Mouse (Mus musculus) embryonic facial prominence, embryonic 13.5 days (tissue): ENCODE measurements around the gene Ptdss2. TPM values are rescaled to one million over a fixed set of nuclear protein-coding genes. Genes with fewer than 3 reads are reported as not detected.
A peak's percentile ranks its signal among the peaks of the same experiment; 100 is the strongest.

ENCODE experiments used
- ATAC-seq: fragments of 200-750 bp; cut with Nextera tagmentation; 2 replicates; pipeline ENCODE4 v1.8.0; 2017; ENCODE audit warnings: low read depth; ENCODE audit not compliant: insufficient number of reproducible peaks, insufficient read depth, low FRiP score, low TSS enrichment
- H3K27ac ChIP-seq: fragments of 300-500 bp; sonication (generic); 2 replicates; pipeline ENCODE4 v1.5.1; 2015; ENCODE audit warnings: moderate library complexity, mild to moderate bottlenecking, inconsistent platforms
- H3K27me3 ChIP-seq: fragments of 300-500 bp; sonication (generic); 2 replicates; pipeline ENCODE4 v1.6.1; 2015; ENCODE audit warnings: mild to moderate bottlenecking, inconsistent platforms
- H3K36me3 ChIP-seq: fragments of 300-500 bp; sonication (generic); 2 replicates; pipeline ENCODE4 v1.6.1; 2015; ENCODE audit warnings: mild to moderate bottlenecking, inconsistent platforms
- H3K4me1 ChIP-seq: fragments of 300-500 bp; sonication (generic); 2 replicates; pipeline ENCODE4 v1.6.1; 2015; ENCODE audit warnings: inconsistent platforms
- H3K4me2 ChIP-seq: fragments of 300-500 bp; sonication (generic); 2 replicates; pipeline ENCODE4 v1.6.1; 2015; ENCODE audit warnings: moderate library complexity, mild to moderate bottlenecking, inconsistent platforms
- H3K4me3 ChIP-seq: fragments of 300-500 bp; sonication (generic); 2 replicates; pipeline ENCODE4 v1.5.1; 2015; ENCODE audit warnings: mild to moderate bottlenecking, inconsistent platforms
- H3K9ac ChIP-seq: fragments of 300-500 bp; sonication (generic); 2 replicates; pipeline ENCODE4 v1.6.1; 2015; ENCODE audit warnings: mild to moderate bottlenecking, inconsistent platforms
- H3K9me3 ChIP-seq: fragments of 300-500 bp; sonication (generic); 2 replicates; pipeline ENCODE4 v1.6.1; 2016; ENCODE audit warnings: inconsistent platforms
- WGBS: fragments of 180-500 bp; shearing (Covaris S2); methylation state at CpG from one replicate; pipeline ENCODE4 v1.1.7; 2015; ENCODE audit warnings: mixed read lengths; 5-methylcytosine and 5-hydroxymethylcytosine counted together
- polyA plus RNA-seq: library from polyadenylated mRNA; unstranded; fragments of >200 nt; fragmentation: Nextera tagmentation; extraction: Ambion mirVana; gene quantifications from 2 replicates; pipeline ENCODE4 v1.2.1, GENCODE M21; 2015

Gene Ptdss2
- polyA plus RNA-seq, 1 experiment from 2014 or later = 76.0 TPM

GRCm38 (mm10) chr7:141122689-141123516, 721 bp downstream of the Ptdss2 start:
- Histone ChIP-seq H3K27ac (peak overlapping the region; percentile 89), H3K4me2 (peak overlapping the region; percentile 73), H3K4me3 (peak overlapping the region; percentile 63), H3K4me1 (peaks cover 5% of the 10 kb centered on the region), H3K9me3 (no peaks in the 10 kb centered on the region), H3K27me3 (no peaks in the 10 kb centered on the region; the same call in 1 of the 2 replicates), H3K36me3 (no peaks in the 10 kb centered on the region), H3K9ac (peak overlapping the region; percentile 82)
- ATAC-seq = peak; percentile 94
- 2% methylated on average over 29 of the region's 29 CpGs for WGBS

GRCm38 (mm10) chr7:141123517-141123856, 1.3 kb downstream of the Ptdss2 start:
- Histone ChIP-seq H3K4me3 (peak overlapping the region; percentile 63), H3K4me1 (peaks cover 5% of the 10 kb centered on the region), H3K27ac (peak overlapping the region; percentile 89), H3K4me2 (peak overlapping the region; percentile 73), H3K9ac (peak overlapping the region; percentile 82), H3K9me3 (no peaks in the 10 kb centered on the region), H3K36me3 (no peaks in the 10 kb centered on the region), H3K27me3 (no peaks in the 10 kb centered on the region)
- whole genome bisulfite sequencing = 2% methylated on average over 15 of the region's 15 CpGs
- 0 out of 2 replicates have a peak, but pooled peaks have one; percentile 11 for ATAC-seq

- under 1% methylated on average over 59 of the region's 59 CpGs for WGBS
- Histone ChIP-seq H3K36me3 (peaks cover 17% of the 10 kb centered on the region), H3K9me3 (no peaks in the 10 kb centered on the region), H3K4me2 (peak overlapping the region; percentile 89), H3K4me1 (peaks cover 19% of the 10 kb centered on the region), H3K9ac (peak overlapping the region; percentile 96), H3K4me3 (peak overlapping the region; percentile 94), H3K27ac (no peak overlapping the region; the same call in 1 of the 2 replicates), H3K27me3 (no peaks in the 10 kb centered on the region)
- peak; percentile 96 for ATAC-seq
Measured at GRCm38 (mm10) chr7:141131024-141131820, 9.0 kb downstream of the Ptdss2 start.

GRCm38 (mm10) chr7:141131904-141132755, 9.9 kb downstream of the Ptdss2 start:
- ATAC-seq = no peak
- Histone ChIP-seq H3K36me3 (peaks cover 26% of the 10 kb centered on the region), H3K4me3 (peak overlapping the region; percentile 94), H3K27me3 (no peaks in the 10 kb centered on the region), H3K27ac (0 out of 2 replicates have a peak overlapping the region, but pooled peaks have one; percentile 5), H3K4me1 (peaks cover 19% of the 10 kb centered on the region), H3K9me3 (no peaks in the 10 kb centered on the region), H3K4me2 (peak overlapping the region; percentile 89), H3K9ac (peak overlapping the region; percentile 96)
- 53% methylated on average over 12 of the region's 12 CpGs for WGBS

- H3K4me1 ChIP-seq = no peaks in the 10 kb centered on the region
- H3K27ac ChIP-seq = no peak overlapping the region
- no peak overlapping the region for H3K4me3 ChIP-seq
- peaks cover 81% of the 10 kb centered on the region for H3K36me3 ChIP-seq
- H3K9ac ChIP-seq = no peak overlapping the region
- no peak overlapping the region for H3K4me2 ChIP-seq
- H3K27me3 ChIP-seq = no peaks in the 10 kb centered on the region
- WGBS = 88% methylated on average over 4 of the region's 4 CpGs
- no peak for ATAC-seq
- no peaks in the 10 kb centered on the region for H3K9me3 ChIP-seq
Measured at GRCm38 (mm10) chr7:141141326-141141725, 19.1 kb downstream of the Ptdss2 start.

- H3K9me3 ChIP-seq = no peaks in the 10 kb centered on the region
- no peak for ATAC-seq
- H3K4me2 ChIP-seq = no peak overlapping the region
- H3K27ac ChIP-seq = no peak overlapping the region
- H3K4me3 ChIP-seq = no peak overlapping the region
- peaks cover 81% of the 10 kb centered on the region for H3K36me3 ChIP-seq
- no peak overlapping the region for H3K9ac ChIP-seq
- WGBS = 53% methylated on average over 5 of the region's 5 CpGs
- H3K4me1 ChIP-seq = no peaks in the 10 kb centered on the region
- H3K27me3 ChIP-seq = no peaks in the 10 kb centered on the region
Measured at GRCm38 (mm10) chr7:141143112-141143511, 20.9 kb downstream of the Ptdss2 start.

GRCm38 (mm10) chr7:141143861-141144260, 21.7 kb downstream of the Ptdss2 start:
- Histone ChIP-seq H3K27me3 (no peaks in the 10 kb centered on the region), H3K9me3 (no peaks in the 10 kb centered on the region), H3K4me2 (no peak overlapping the region), H3K4me1 (no peaks in the 10 kb centered on the region), H3K36me3 (peaks cover 78% of the 10 kb centered on the region), H3K9ac (no peak overlapping the region), H3K27ac (no peak overlapping the region), H3K4me3 (no peak overlapping the region)
- WGBS = 92% methylated on average over 2 of the region's 2 CpGs
- ATAC-seq = no peak

- Histone ChIP-seq H3K9ac (no peak overlapping the region), H3K36me3 (peaks cover 70% of the 10 kb centered on the region), H3K4me1 (0 out of 2 replicates have a peak, but pooled peaks cover 3% of the 10 kb centered on the region), H3K27me3 (no peaks in the 10 kb centered on the region), H3K27ac (no peak overlapping the region), H3K4me2 (no peak overlapping the region), H3K9me3 (no peaks in the 10 kb centered on the region), H3K4me3 (no peak overlapping the region)
- WGBS = 87% methylated on average over 3 of the region's 3 CpGs
- no peak for ATAC-seq
Measured at GRCm38 (mm10) chr7:141144650-141145049, 22.5 kb downstream of the Ptdss2 start.

GRCm38 (mm10) chr7:141145403-141145802, 23.2 kb downstream of the Ptdss2 start:
- Histone ChIP-seq H3K36me3 (peaks cover 65% of the 10 kb centered on the region), H3K9me3 (no peaks in the 10 kb centered on the region), H3K4me1 (0 out of 2 replicates have a peak, but pooled peaks cover 3% of the 10 kb centered on the region), H3K27me3 (no peaks in the 10 kb centered on the region), H3K4me2 (no peak overlapping the region), H3K4me3 (no peak overlapping the region), H3K9ac (no peak overlapping the region), H3K27ac (no peak overlapping the region)
- 82% methylated on average over 1 of the region's 1 CpGs for WGBS
- no peak for ATAC-seq

GRCm38 (mm10) chr7:141146043-141146595, 23.9 kb downstream of the Ptdss2 start:
- H3K9me3 ChIP-seq = no peaks in the 10 kb centered on the region
- WGBS = 89% methylated on average over 12 of the region's 12 CpGs
- H3K4me1 ChIP-seq = 0 out of 2 replicates have a peak, but pooled peaks cover 3% of the 10 kb centered on the region
- peaks cover 66% of the 10 kb centered on the region for H3K36me3 ChIP-seq
- H3K4me3 ChIP-seq = no peak overlapping the region
- H3K4me2 ChIP-seq = no peak overlapping the region
- no peak overlapping the region for H3K9ac ChIP-seq
- no peak for ATAC-seq
- H3K27me3 ChIP-seq = no peaks in the 10 kb centered on the region
- H3K27ac ChIP-seq = no peak overlapping the region

GRCm38 (mm10) chr7:141147044-141147443, 24.9 kb downstream of the Ptdss2 start:
- no peak overlapping the region for H3K4me3 ChIP-seq
- 81% methylated on average over 6 of the region's 6 CpGs for WGBS
- peaks cover 74% of the 10 kb centered on the region for H3K36me3 ChIP-seq
- no peak overlapping the region; the same call in 1 of the 2 replicates for H3K9ac ChIP-seq
- no peaks in the 10 kb centered on the region for H3K9me3 ChIP-seq
- peak overlapping the region; percentile 1; the same call in 1 of the 2 replicates for H3K27ac ChIP-seq
- 0 out of 2 replicates have a peak, but pooled peaks cover 3% of the 10 kb centered on the region for H3K4me1 ChIP-seq
- ATAC-seq = no peak
- H3K27me3 ChIP-seq = no peaks in the 10 kb centered on the region
- no peak overlapping the region for H3K4me2 ChIP-seq
